Mouse (Mus musculus): ENCODE measurements at regions not wholly inside any gene's neighbourhood (a gene's known extent, or its start where the extent isn't known, plus 50 kb on each side); places are given as distances from the start of the nearest gene placed in this dataset.

DNA sequence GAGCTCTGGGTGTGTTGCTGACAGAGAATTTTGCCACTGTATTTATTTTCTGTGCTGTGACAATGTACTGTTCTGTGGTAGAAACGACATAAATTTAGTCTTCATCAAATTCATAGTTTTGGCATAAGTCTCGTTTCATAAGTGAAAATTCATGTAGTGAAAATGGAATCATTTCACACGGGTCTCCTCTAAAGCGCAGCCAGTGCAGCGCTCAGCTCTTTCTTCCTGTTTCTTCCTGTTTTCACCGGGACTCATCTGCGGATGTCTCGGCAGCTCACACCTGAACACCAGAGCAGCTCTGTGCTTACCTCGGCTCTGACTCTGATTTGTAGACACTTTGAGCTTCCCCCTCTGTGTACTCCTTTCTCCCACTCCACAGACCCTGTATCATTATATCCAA is 85.2 kb upstream of the Prkd1 start:
- DNase-seq (ENCODE audit: low spot score in 2 of 2): no peak

DNA sequence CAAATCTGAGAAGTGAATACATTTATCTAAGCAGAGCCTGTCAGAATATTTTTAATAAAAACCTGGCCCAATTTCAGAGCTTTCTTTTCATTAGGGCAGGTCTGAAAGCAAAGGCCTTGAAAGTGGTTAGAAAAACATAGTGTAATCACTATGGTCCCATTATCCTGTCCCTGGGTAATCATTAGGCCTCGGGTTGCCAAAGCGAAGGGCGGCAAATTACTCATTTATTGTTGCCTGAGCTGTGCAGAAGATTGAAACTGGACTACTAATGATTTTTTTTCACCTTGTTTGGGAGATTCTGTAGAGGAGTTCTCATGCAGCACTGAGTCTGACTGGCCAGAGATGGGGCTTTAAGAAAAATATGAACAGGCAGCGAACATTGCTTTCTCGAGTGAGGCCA is 63.7 kb upstream of the Prkd1 start:
- no peak for DNase-seq (ENCODE audit: low spot score in 2 of 2)

DNA sequence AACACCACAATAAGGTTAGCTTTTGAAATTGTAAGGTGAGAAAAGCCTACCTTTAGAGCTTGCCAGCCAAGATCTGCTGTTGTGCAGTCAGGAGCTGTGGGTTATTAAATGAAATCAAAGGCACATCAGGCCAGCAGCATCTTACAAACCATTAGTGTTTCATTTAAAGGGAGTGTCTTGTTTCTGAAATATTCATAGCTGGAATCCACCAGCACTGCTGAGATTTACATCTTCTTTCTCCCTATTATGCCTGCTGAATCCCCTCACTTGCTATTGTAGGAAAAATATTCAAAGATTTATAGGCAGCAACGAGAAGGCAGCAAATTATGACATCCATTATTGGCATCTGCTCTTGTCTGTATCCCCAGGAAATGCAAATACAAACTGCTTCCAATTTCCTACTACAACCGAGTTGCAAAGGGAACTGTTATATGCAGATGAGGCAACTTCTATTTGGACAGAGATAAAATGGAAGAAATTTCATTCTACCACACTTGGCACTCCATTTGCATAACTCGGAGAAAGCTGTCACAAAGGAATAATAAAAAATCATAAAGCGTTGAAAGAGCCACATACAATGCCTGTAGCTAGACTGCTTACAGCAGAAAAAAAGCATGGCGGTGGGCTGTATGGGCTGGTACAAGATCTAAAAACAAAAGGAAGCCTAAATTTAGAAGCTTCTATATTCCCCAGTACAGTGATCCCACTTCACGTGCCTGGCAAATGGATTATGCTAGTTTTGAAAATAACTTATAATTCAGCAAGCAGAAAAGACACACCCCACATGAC is 60.3 kb upstream of the Prkd1 start:
- DNase-seq (ENCODE audit: low spot score in 2 of 2): no peak

DNA sequence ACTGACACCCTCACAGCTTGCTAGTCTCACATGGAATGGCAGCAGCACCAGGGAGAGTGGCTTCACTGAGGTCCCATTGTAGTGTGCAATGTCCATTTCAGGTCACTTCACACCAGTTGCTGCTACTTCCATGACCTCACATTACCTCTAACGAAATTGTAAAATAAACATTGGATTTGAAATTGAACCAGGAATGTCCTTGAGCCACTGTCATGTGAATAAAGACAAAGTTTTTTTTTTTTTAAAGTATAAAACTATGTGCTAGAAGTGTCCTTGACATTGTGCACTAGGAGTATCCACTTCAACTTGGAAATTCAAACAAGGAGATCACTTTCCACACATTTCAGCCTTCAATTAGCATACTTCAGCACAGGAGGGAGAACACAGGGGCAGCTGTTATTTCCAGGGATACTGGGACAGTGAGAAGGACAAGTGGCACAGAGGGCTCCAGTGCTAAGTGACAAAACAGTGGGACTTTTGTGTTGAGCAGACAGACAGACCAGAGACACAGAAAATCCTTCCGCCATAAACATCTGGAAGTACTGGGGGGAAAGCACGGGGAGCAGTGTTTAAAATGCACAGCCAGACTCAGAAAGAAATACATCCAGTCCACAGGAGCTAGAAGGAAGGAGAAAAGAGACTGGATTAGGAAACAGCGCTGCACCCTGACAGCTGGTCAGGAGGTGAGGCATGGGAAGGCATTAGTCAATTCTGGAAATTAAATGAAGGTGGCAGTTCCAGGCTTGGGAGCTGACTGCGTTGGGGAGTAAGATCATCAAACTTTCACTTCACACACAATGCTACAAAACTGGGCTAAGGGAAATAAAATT is 49.9 kb upstream of the Prkd1 start:
- no peak for DNase-seq (ENCODE audit: low spot score in 2 of 2)
